Mouse (Mus musculus): ENCODE results near the gene Lasp1.

DNA sequence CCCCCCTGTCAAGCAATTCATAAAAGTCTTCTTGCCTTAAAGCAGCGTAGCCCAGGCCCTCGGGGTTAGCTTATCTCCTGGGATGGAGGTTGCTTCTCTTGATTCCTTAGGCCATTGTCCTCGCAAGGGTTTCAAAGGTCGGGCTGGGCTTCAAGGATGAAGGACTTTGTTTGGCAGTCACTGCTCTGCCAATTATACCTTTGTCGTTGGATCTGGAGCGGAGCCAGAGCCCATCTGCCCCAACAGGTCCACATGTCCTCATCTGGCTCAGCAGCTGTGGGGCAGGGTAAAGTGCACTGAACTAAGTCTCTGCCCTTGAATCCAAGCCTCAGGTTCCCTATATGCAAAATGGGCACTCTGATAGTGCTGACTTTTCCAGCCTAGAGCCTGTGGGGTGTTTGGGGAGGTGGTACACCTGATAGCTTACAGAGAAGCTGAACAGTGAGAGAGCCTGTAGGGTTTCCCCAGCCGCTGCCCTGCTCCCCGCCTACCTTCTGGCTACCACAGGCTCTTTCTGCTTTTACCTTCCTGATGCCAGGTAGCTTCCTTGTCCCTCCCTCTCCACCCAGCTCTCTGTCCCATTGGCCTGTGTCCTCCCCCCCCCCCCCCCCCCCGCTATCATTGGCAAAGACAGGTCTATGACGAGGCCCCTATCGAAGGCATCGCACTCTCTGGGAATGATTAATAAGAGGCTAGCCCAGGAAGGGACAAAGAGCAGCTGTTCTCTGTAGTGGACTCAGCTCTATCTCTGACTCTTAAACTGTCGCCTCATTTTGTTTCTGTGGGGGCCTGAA, 13.0 kb downstream of the Lasp1 start:
- TF ChIP-seq CTCF (IDR thresholded peaks at IDR 0.05; ENCODE audit: extremely low read depth, insufficient read length, insufficient replicate concordance, low read depth, low read length) (no peak; the same call in 1 of the 2 replicates), POLR2A (IDR thresholded peaks at IDR 0.05; ENCODE audit: low read depth, low read length) (no peak)

Data from small intestine, adult 2 months (tissue).